Mouse (Mus musculus): ENCODE data around the gene Fam177a. TPM values are rescaled to one million over a fixed set of nuclear protein-coding genes. Genes with fewer than 3 reads are reported as not detected.
A peak's percentile ranks its signal among the peaks of the same experiment; 100 is the strongest.
"Not testable (repeated sequence)": the region's sequence is repeated elsewhere in the genome, so short reads cannot be mapped to it uniquely, and the experiment has no call there.

Gene Fam177a
- polyA plus RNA-seq, 1 experiment from 2014 or later = 19.3 TPM

- H3K27ac ChIP-seq (ENCODE audit: low read depth, low read length); H3K36me3 ChIP-seq (ENCODE audit: control insufficient read depth, insufficient read depth, low read length); H3K4me3 ChIP-seq (ENCODE audit: low read depth, low read length); ATAC-seq (ENCODE audit: insufficient read depth, low FRiP score, low TSS enrichment); H3K27me3 ChIP-seq (ENCODE audit: control insufficient read depth, insufficient read depth, low read length); H3K9me3 ChIP-seq (ENCODE audit: control insufficient read depth, low read length); H3K4me2 ChIP-seq (ENCODE audit: low read depth); DNase-seq (ENCODE audit: low spot score); H3K9ac ChIP-seq (ENCODE audit: low read length); H3K4me1 ChIP-seq (ENCODE audit: control insufficient read depth, insufficient read depth, low read length): not testable (repeated sequence)
- no CpG with 5 or more reads among the region's 6 CpGs for WGBS
These were observed 13.6 kb downstream of the Fam177a start for GRCm38 (mm10) chr12:55137859-55138258.

- no CpG with 5 or more reads among the region's 57 CpGs for WGBS
- H3K36me3 ChIP-seq (ENCODE audit: control insufficient read depth, insufficient read depth, low read length); H3K9me3 ChIP-seq (ENCODE audit: control insufficient read depth, low read length); H3K27ac ChIP-seq (ENCODE audit: low read depth, low read length); DNase-seq (ENCODE audit: low spot score); H3K4me3 ChIP-seq (ENCODE audit: low read depth, low read length); H3K4me2 ChIP-seq (ENCODE audit: low read depth); H3K27me3 ChIP-seq (ENCODE audit: control insufficient read depth, insufficient read depth, low read length); H3K9ac ChIP-seq (ENCODE audit: low read length); H3K4me1 ChIP-seq (ENCODE audit: control insufficient read depth, insufficient read depth, low read length): not testable (repeated sequence)
- peak; percentile 99 for ATAC-seq (ENCODE audit: insufficient read depth, low FRiP score, low TSS enrichment)
These were observed 30.5 kb downstream of the Fam177a start, which contains the start of gene Srp54b for GRCm38 (mm10) chr12:55154559-55155448. Gene Srp54b (plus strand): TSS chr12:55155104.

- not testable (repeated sequence) for DNase-seq (ENCODE audit: low spot score); H3K4me1 ChIP-seq (ENCODE audit: control insufficient read depth, insufficient read depth, low read length); H3K9me3 ChIP-seq (ENCODE audit: control insufficient read depth, low read length); H3K27me3 ChIP-seq (ENCODE audit: control insufficient read depth, insufficient read depth, low read length); H3K4me2 ChIP-seq (ENCODE audit: low read depth); H3K27ac ChIP-seq (ENCODE audit: low read depth, low read length); H3K36me3 ChIP-seq (ENCODE audit: control insufficient read depth, insufficient read depth, low read length); H3K4me3 ChIP-seq (ENCODE audit: low read depth, low read length); H3K9ac ChIP-seq (ENCODE audit: low read length)
- 0% methylated on average over 8 of the region's 24 CpGs for WGBS
- peak; percentile 49; the same call in 1 of the 2 replicates for ATAC-seq (ENCODE audit: insufficient read depth, low FRiP score, low TSS enrichment)
These were observed 31.1 kb downstream of the Fam177a start for GRCm38 (mm10) chr12:55155449-55155783.

GRCm38 (mm10) chr12:55167034-55167557 is 42.8 kb downstream of the Fam177a start:
- no CpG with 5 or more reads among the region's 7 CpGs for WGBS
- H3K27ac ChIP-seq (ENCODE audit: low read depth, low read length); H3K4me3 ChIP-seq (ENCODE audit: low read depth, low read length); H3K4me1 ChIP-seq (ENCODE audit: control insufficient read depth, insufficient read depth, low read length); DNase-seq (ENCODE audit: low spot score); ATAC-seq (ENCODE audit: insufficient read depth, low FRiP score, low TSS enrichment); H3K9ac ChIP-seq (ENCODE audit: low read length); H3K27me3 ChIP-seq (ENCODE audit: control insufficient read depth, insufficient read depth, low read length); H3K4me2 ChIP-seq (ENCODE audit: low read depth); H3K9me3 ChIP-seq (ENCODE audit: control insufficient read depth, low read length); H3K36me3 ChIP-seq (ENCODE audit: control insufficient read depth, insufficient read depth, low read length): not testable (repeated sequence)

- H3K9me3 ChIP-seq (ENCODE audit: control insufficient read depth, low read length); DNase-seq (ENCODE audit: low spot score): not testable (repeated sequence)
These were observed 63.4 kb downstream of the Fam177a start for GRCm38 (mm10) chr12:55187686-55188085.

GRCm38 (mm10) chr12:55189127-55189526 is 64.9 kb downstream of the Fam177a start:
- H3K27me3 ChIP-seq (ENCODE audit: control insufficient read depth, insufficient read depth, low read length); H3K9me3 ChIP-seq (ENCODE audit: control insufficient read depth, low read length); DNase-seq (ENCODE audit: low spot score); H3K4me2 ChIP-seq (ENCODE audit: low read depth); H3K4me1 ChIP-seq (ENCODE audit: control insufficient read depth, insufficient read depth, low read length); H3K4me3 ChIP-seq (ENCODE audit: low read depth, low read length); ATAC-seq (ENCODE audit: insufficient read depth, low FRiP score, low TSS enrichment); H3K36me3 ChIP-seq (ENCODE audit: control insufficient read depth, insufficient read depth, low read length); H3K9ac ChIP-seq (ENCODE audit: low read length); H3K27ac ChIP-seq (ENCODE audit: low read depth, low read length): not testable (repeated sequence)
- WGBS = no CpG with 5 or more reads among the region's 5 CpGs

More at GRCm38 (mm10) chr12:55187686-55188085, 63.4 kb downstream of the Fam177a start:
- H3K9ac ChIP-seq (ENCODE audit: low read length); H3K4me1 ChIP-seq (ENCODE audit: control insufficient read depth, insufficient read depth, low read length); H3K4me3 ChIP-seq (ENCODE audit: low read depth, low read length); ATAC-seq (ENCODE audit: insufficient read depth, low FRiP score, low TSS enrichment); H3K27me3 ChIP-seq (ENCODE audit: control insufficient read depth, insufficient read depth, low read length); H3K4me2 ChIP-seq (ENCODE audit: low read depth); H3K27ac ChIP-seq (ENCODE audit: low read depth, low read length); H3K36me3 ChIP-seq (ENCODE audit: control insufficient read depth, insufficient read depth, low read length): not testable (repeated sequence)
- no CpG with 5 or more reads among the region's 8 CpGs for WGBS

Other genes with a start within 250 kb of the Fam177a start
- not detected in 2 replicates for gene Gm20403, start 137.9 kb upstream of the Fam177a start, polyA plus RNA-seq (2014; fragmentation: Nextera tagmentation; extraction: Ambion mirVana)
- 24.4 and 29.1 TPM in 2 replicates for gene Baz1a, start 110.1 kb upstream of the Fam177a start, polyA plus RNA-seq (2014; fragmentation: Nextera tagmentation; extraction: Ambion mirVana)
- 32.6 and 33.6 TPM in 2 replicates for gene 2700097O09Rik, start 44.4 kb upstream of the Fam177a start, polyA plus RNA-seq (2014; fragmentation: Nextera tagmentation; extraction: Ambion mirVana)
- gene Srp54a, start 44.2 kb upstream of the Fam177a start, polyA plus RNA-seq (2014; fragmentation: Nextera tagmentation; extraction: Ambion mirVana) = 189 TPM in 2 replicates
- 52.1 and 53.9 TPM in 2 replicates for gene Srp54b, start 30.6 kb downstream of the Fam177a start, polyA plus RNA-seq (2014; fragmentation: Nextera tagmentation; extraction: Ambion mirVana)
- 1.3 TPM in 1 of 2 replicates, not detected in the other for gene 1700047I17Rik2, start 75.1 kb downstream of the Fam177a start, polyA plus RNA-seq (2014; fragmentation: Nextera tagmentation; extraction: Ambion mirVana)
- gene Srp54c, start 105.7 kb downstream of the Fam177a start, polyA plus RNA-seq (2014; fragmentation: Nextera tagmentation; extraction: Ambion mirVana) = 76.4 and 78.8 TPM in 2 replicates
- gene 1110008L16Rik, start 175.1 kb downstream of the Fam177a start, polyA plus RNA-seq (2014; fragmentation: Nextera tagmentation; extraction: Ambion mirVana) = 12.2 and 17.3 TPM in 2 replicates
- gene Ppp2r3c, start 178.5 kb downstream of the Fam177a start, polyA plus RNA-seq (2014; fragmentation: Nextera tagmentation; extraction: Ambion mirVana) = 31.4 TPM in 2 replicates

Data from neural tube, embryonic 11.5 days (tissue).